Mouse (Mus musculus) brain, embryonic 14.5 days (tissue): ENCODE results near the gene Rps29.

ENCODE experiments used
- CTCF ChIP-seq: fragments of 200-500 bp; IDR thresholded peaks from 2 replicates; pipeline ENCODE4 v1.5.1; 2012; ENCODE audit warnings: inconsistent platforms, mild to moderate bottlenecking, moderate library complexity, borderline replicate concordance; ENCODE audit not compliant: insufficient read depth, insufficient read length; ENCODE audit errors: extremely low read depth
- POLR2A ChIP-seq: fragments of 200-500 bp; IDR thresholded peaks from 2 replicates; pipeline ENCODE4 v1.6.1; 2012; ENCODE audit warnings: mild to moderate bottlenecking, inconsistent platforms, borderline replicate concordance; ENCODE audit not compliant: poor library complexity, insufficient read depth, insufficient read length, severe bottlenecking; ENCODE audit errors: extremely low read depth

DNA sequence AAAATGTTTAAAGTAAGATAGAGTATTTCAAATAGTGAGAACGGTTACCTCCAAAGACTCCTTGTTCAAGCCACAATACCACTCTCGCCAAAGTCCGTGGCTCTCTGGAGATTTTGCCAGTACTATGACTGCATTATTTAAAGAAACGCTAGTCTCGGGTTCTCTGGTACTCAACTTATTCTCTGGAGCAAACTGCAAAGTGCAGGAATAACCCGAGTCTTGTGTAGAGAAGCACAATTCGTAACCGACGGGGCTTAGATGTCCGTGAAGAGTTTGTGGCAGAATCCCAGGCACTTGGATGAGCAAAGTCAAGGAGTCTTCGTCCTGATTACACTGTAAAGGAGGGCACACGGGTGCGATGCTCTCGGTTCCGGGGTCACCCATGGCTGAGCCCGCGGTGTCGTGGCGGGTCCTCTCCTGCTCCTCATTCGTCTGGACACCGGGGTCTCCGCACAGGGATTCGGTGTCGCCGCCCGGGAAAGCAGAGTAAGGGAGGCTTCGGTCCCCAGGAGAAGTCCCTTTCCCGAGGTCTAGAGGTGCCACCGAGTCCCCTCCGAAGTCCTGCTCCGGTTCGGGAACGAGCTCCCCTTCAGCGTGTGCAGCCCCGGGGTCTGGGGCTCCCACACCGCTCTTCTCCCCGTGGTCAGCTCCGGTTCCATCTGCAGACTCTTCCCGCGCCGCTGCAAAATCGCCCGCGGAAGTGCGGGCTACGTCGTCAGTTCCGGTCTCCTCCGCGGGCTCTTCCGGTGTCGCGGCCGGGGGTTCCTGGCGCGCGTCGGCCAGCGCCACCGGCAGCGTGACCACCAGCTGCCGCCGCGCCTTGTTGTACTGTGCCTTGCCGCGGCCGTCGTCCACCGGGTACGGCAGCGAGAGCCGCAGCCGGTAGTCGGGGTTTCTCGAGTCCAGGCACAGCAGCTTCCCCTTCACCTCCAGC is 37.7 kb upstream of the Rps29 start, which contains the start of gene Gm49383:
- TF ChIP-seq POLR2A, result peak; percentile 96
- TF ChIP-seq CTCF, result no peak
